Mouse (Mus musculus): ENCODE results near the gene Has1. TPM values are rescaled to one million over a fixed set of nuclear protein-coding genes. Genes with fewer than 3 reads are reported as not detected.

Has1 gene
- 0.16 TPM in 2 replicates for polyA plus RNA-seq (2012; ENCODE audit: low replicate concordance)

GRCm38 (mm10) chr17:17855064-17855838 lies at the start of gene Has1:
Gene Has1, minus strand, starts transcription at chr17:17855205.

GRCm38 (mm10) chr17:17887774-17888248 lies 32.8 kb upstream of the Has1 start, which contains the start of the genes Fpr2 and Fpr3:
Gene Fpr2, plus strand, starts transcription at chr17:17887824.
Gene Fpr3, plus strand, starts transcription at chr17:17887852.

GRCm38 (mm10) chr17:17883840-17884239 lies 28.8 kb upstream of the Has1 start, which contains the start of gene Fpr1:
Gene Fpr1, minus strand, starts transcription at chr17:17883940.

GRCm38 (mm10) chr17:17826751-17827657 lies 28.0 kb downstream of the Has1 start, which contains the start of gene Spaca6:
Gene Spaca6, plus strand, starts transcription at chr17:17827158.

Other genes with a start within 250 kb of the Has1 start
- gene Lnpep, start 230.2 kb downstream of the Has1 start, polyA plus RNA-seq (2012; ENCODE audit: low replicate concordance): 6.7 and 9.1 TPM in 2 replicates
- gene Vmn2r90, start 151.5 kb downstream of the Has1 start, polyA plus RNA-seq (2012; ENCODE audit: low replicate concordance): 0.09 TPM in 1 of 2 replicates, not detected in the other
- 2.0 and 3.0 TPM in 2 replicates for gene Spaca6, start 28.0 kb downstream of the Has1 start, polyA plus RNA-seq (2012; ENCODE audit: low replicate concordance)
- gene Fpr1, start 28.7 kb upstream of the Has1 start, polyA plus RNA-seq (2012; ENCODE audit: low replicate concordance): not detected in 2 replicates
- 0.63 TPM in 1 of 2 replicates, not detected in the other for gene Fpr2, start 32.6 kb upstream of the Has1 start, polyA plus RNA-seq (2012; ENCODE audit: low replicate concordance)
- not detected in 2 replicates for gene Fpr3, start 32.6 kb upstream of the Has1 start, polyA plus RNA-seq (2012; ENCODE audit: low replicate concordance)
- not detected in 2 replicates for gene Fpr-rs4, start 166.5 kb upstream of the Has1 start, polyA plus RNA-seq (2012; ENCODE audit: low replicate concordance)
- gene Vmn2r124, start 194.2 kb upstream of the Has1 start, polyA plus RNA-seq (2012; ENCODE audit: low replicate concordance): not detected in 2 replicates
- not detected in 2 replicates for gene Vmn2r91, start 229.8 kb upstream of the Has1 start, polyA plus RNA-seq (2012; ENCODE audit: low replicate concordance)

All from leukemia stem cell, adult 10-12 weeks (primary cell).